Mouse (Mus musculus) neural tube, embryonic 11.5 days (tissue): Measurements from ENCODE around the gene Ncoa5. TPM values are rescaled to one million over a fixed set of nuclear protein-coding genes. Genes with fewer than 3 reads are reported as not detected.

Experiments used
- ATAC-seq: fragments of 200-750 bp; cut with Nextera tagmentation; 2 replicates; pipeline ENCODE4 v1.8.0; 2017; ENCODE audit warnings: moderate number of reproducible peaks, mild to moderate bottlenecking, moderate TSS enrichment, moderate library complexity; ENCODE audit not compliant: insufficient read depth, low FRiP score, low TSS enrichment
- DNase-seq: peaks from one replicate; pipeline ENCODE4 v3.0.0-alpha.2; 2015; ENCODE audit warnings: low spot score
- H3K27ac ChIP-seq: fragments of 300-500 bp; sonication (generic); 2 replicates; pipeline ENCODE4 v1.5.1; 2014; ENCODE audit warnings: low read depth, mild to moderate bottlenecking, low read length
- H3K27me3 ChIP-seq: fragments of 300-500 bp; sonication (generic); 2 replicates; pipeline ENCODE4 v1.6.1; 2014; ENCODE audit warnings: mild to moderate bottlenecking, low read length, mixed read lengths; ENCODE audit not compliant: control insufficient read depth, insufficient read depth
- H3K36me3 ChIP-seq: fragments of 300-500 bp; sonication (generic); 2 replicates; pipeline ENCODE4 v1.6.1; 2014; ENCODE audit warnings: mild to moderate bottlenecking, low read length, moderate library complexity, mixed read lengths; ENCODE audit not compliant: control insufficient read depth, insufficient read depth
- H3K4me1 ChIP-seq: fragments of 300-500 bp; sonication (generic); 2 replicates; pipeline ENCODE4 v1.6.1; 2014; ENCODE audit warnings: low read length, mixed read lengths; ENCODE audit not compliant: control insufficient read depth, insufficient read depth
- H3K4me2 ChIP-seq: fragments of 300-500 bp; sonication (generic); 2 replicates; pipeline ENCODE4 v1.6.1; 2014; ENCODE audit warnings: low read depth, mild to moderate bottlenecking, moderate library complexity
- H3K4me3 ChIP-seq: fragments of 300-500 bp; sonication (generic); 2 replicates; pipeline ENCODE4 v1.5.1; 2014; ENCODE audit warnings: low read depth, low read length
- H3K9ac ChIP-seq: fragments of 300-500 bp; sonication (generic); 2 replicates; pipeline ENCODE4 v1.6.1; 2014; ENCODE audit warnings: mild to moderate bottlenecking, low read length
- H3K9me3 ChIP-seq: fragments of 300-500 bp; sonication (generic); 2 replicates; pipeline ENCODE4 v1.6.1; 2016; ENCODE audit warnings: low read length; ENCODE audit not compliant: control insufficient read depth
- WGBS: fragments of 180-500 bp; shearing (Covaris S2); extraction: QIAGEN DNeasy Blood & Tissue Kit; methylation state at CpG from one replicate; pipeline ENCODE4 v1.1.7; 2014; 5-methylcytosine and 5-hydroxymethylcytosine counted together
- polyA plus RNA-seq: library from polyadenylated mRNA; unstranded; fragments of >200 nt; fragmentation: Nextera tagmentation; extraction: Ambion mirVana; gene quantifications from 2 replicates; pipeline ENCODE4 v1.2.1, GENCODE M21; 2014

The Ncoa5 gene
- polyA plus RNA-seq, 1 experiment from 2014 or later: 89.4 TPM

DNA sequence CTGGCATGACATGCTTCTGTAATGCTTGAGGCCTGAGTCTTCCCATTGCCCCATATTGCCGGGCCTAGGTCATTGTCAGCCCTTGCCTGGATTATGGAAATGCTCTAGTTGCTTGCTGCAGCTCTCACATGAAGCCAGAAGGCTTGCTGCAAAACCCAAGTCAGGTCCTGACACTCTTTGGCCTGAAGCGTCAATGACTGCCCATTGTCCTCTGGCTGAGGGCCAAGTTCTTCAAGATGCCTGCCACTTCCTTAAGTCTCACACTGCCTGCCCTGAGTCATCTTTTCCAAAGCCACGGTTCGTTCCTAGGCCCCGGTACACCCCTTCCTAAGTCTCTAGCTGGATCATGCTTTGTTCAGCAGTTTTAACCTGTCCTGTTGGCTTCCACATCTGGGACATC, 62.0 kb downstream of the Ncoa5 start:
- 0 out of 2 replicates have a peak, but pooled peaks cover 7% of the 10 kb centered on the region for H3K4me1 ChIP-seq
- DNase-seq: no peak
- no peak for ATAC-seq
- H3K9ac ChIP-seq: no peak overlapping the region
- no peak overlapping the region for H3K4me3 ChIP-seq
- no peaks in the 10 kb centered on the region for H3K36me3 ChIP-seq
- H3K9me3 ChIP-seq: no peaks in the 10 kb centered on the region
- H3K4me2 ChIP-seq: no peak overlapping the region
- peaks cover 39% of the 10 kb centered on the region for H3K27me3 ChIP-seq
- H3K27ac ChIP-seq: no peak overlapping the region
- 81% methylated on average over 5 of the region's 5 CpGs for WGBS

DNA sequence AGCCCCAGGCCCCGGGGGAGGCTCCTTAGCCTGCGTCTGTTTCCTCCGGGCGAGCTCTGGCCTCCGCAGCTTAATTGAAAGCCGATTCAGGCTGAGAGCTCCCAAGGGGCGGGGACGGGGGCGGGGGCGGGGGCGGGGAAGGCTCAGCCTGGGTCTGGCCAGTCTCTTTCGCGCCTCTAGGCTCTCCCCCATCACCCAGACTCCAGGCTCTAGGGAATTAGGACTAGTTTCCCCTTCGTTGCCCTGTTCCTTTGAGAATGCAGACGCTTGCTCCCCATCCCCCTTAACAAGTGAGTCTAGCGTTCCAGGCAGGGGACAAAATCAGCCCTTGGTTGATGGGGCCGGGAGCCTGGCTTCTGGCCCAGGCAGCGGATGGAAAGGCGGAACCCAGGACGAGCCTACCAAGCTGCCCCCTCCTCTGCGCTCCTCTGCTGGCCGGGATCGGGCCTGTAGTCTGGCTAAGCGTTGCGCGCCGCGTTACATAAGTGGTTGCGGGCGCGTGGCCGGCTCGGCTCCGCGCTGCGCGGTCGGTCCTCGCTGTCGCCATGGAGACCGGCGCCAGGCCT, 64.0 kb downstream of the Ncoa5 start:
- 0 out of 2 replicates have a peak overlapping the region, but pooled peaks have one; percentile 7 for H3K27ac ChIP-seq
- no peak overlapping the region for H3K9ac ChIP-seq
- WGBS: under 1% methylated on average over 42 of the region's 42 CpGs
- H3K4me1 ChIP-seq: 0 out of 2 replicates have a peak, but pooled peaks cover 8% of the 10 kb centered on the region
- H3K4me2 ChIP-seq: peak overlapping the region; percentile 42
- ATAC-seq (no peak), DNase-seq (peak; percentile 60)
- H3K9me3 ChIP-seq: no peaks in the 10 kb centered on the region
- peaks cover 59% of the 10 kb centered on the region for H3K27me3 ChIP-seq
- no peaks in the 10 kb centered on the region for H3K36me3 ChIP-seq
- peak overlapping the region; percentile 14 for H3K4me3 ChIP-seq

DNA sequence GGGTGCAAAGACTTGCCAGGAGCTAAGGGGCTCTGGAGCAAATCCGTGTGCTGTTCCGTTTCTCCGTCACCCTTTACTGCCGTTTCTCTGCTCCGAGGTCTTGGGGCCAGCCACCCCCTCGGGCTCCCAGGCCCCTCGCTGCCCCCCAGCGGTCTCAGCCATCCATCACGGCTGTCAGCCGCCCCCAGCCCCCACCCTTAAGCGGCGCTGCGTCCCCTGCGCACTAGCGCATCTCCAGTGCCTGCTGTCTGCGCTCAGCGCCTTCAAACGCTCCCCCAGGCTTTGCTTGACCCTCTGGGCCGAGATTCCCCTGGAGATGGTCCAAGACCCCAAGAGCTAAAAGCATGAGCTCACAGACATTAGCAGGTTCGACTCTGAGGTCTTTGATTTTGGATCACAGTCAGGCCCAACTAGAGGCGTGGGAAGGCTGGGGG, 65.3 kb downstream of the Ncoa5 start:
- 2% methylated on average over 21 of the region's 21 CpGs for WGBS
- Histone ChIP-seq H3K27me3 (peaks cover 63% of the 10 kb centered on the region), H3K36me3 (no peaks in the 10 kb centered on the region), H3K4me2 (peak overlapping the region; percentile 56), H3K9me3 (no peaks in the 10 kb centered on the region), H3K4me3 (peak overlapping the region; percentile 35), H3K4me1 (peaks cover 12% of the 10 kb centered on the region; the same call in 1 of the 2 replicates), H3K9ac (peak overlapping the region; percentile 35), H3K27ac (peak overlapping the region; percentile 58)
- DNase-seq: no peak
- ATAC-seq: no peak

DNA sequence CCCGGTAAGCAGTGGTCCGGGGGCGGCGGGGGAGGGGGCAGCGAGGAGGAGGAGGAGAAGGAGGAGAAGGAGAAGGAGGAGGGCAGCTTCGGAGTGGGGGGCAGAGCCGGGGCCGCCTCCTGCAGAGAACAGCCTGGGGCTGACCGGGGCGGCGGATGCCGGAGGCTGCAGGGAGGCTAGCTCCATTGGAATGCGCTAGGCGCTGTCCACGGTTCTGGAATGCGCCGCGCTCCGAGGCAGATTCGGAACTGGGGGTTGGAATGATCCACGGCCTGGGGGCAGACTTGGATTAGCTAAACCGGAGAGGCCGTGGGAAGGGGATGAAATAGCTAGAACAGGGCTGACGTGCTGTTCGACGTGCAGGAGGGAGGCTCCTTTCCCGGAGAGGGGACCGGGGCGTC, 66.2 kb downstream of the Ncoa5 start:
- WGBS: under 1% methylated on average over 24 of the region's 29 CpGs
- Histone ChIP-seq H3K36me3 (no peaks in the 10 kb centered on the region), H3K27ac (0 out of 2 replicates have a peak overlapping the region, but pooled peaks have one; percentile 7), H3K9me3 (no peaks in the 10 kb centered on the region), H3K4me3 (peak overlapping the region; percentile 35), H3K9ac (peak overlapping the region; percentile 42), H3K4me1 (peaks cover 12% of the 10 kb centered on the region; the same call in 1 of the 2 replicates), H3K27me3 (peaks cover 65% of the 10 kb centered on the region), H3K4me2 (peak overlapping the region; percentile 56)
- ATAC-seq (no peak), DNase-seq (peak; percentile 85)

DNA sequence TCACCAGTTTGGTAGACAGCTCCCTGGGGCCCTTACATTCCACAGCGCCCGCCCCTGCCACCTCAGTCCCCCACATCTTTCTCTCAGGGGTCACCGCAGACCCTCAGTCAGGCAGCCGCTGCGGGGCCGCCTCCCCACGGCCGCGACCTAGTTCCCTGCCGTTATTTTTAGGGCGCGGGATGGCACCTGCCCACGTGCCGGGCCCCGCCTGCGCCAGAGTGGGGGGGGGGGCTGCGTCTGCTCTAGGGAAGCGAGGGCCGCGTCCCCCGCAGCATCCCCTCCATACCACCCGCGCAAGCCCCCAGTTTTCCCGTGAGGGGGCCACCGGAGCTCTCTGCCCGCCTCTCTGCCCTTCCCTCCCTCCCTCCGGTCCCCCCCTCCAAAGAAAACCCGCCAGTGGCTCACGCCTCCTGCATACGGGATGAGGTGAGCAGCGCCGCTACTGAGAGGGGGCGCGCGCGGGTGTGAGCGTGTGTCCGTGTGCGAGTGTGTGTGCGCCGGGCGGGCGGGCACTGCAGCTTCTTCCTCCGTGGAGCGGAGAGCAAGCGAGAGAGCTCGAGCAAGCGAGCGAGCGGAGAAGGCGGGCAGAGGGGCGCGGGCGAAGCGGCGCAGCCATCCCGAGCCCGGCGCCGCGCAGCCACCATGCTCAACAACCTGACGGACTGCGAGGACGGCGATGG, 66.8 kb downstream of the Ncoa5 start:
- Histone ChIP-seq H3K36me3 (no peaks in the 10 kb centered on the region), H3K9me3 (no peaks in the 10 kb centered on the region), H3K4me1 (peaks cover 12% of the 10 kb centered on the region; the same call in 1 of the 2 replicates), H3K4me2 (peak overlapping the region; percentile 56), H3K27ac (0 out of 2 replicates have a peak overlapping the region, but pooled peaks have one; percentile 7), H3K27me3 (peaks cover 65% of the 10 kb centered on the region), H3K4me3 (peak overlapping the region; percentile 35), H3K9ac (peak overlapping the region; percentile 42)
- peak; percentile 56 for DNase-seq
- ATAC-seq: no peak
- WGBS: 1% methylated on average over 64 of the region's 65 CpGs

DNA sequence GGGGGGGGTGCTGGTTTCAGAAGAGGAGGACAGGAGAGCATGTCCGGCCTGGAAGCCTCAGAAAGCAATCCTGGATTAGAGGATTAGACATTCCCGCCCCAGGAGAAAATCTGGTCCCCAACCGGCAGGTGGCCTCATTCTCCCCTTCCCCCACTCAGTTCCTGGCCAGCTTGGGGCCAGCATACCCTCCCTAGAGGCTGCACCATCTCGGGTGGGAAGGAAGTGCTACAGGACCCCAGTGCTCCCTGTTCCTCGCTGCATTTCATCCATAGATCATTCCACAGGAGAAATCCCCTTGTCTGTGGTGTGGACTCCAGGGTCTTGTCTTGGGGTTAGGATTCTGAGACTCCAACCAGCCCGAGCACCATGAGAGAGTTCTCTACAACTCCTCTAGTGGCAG, 67.5 kb downstream of the Ncoa5 start:
- H3K4me3 ChIP-seq: no peak overlapping the region
- H3K4me2 ChIP-seq: no peak overlapping the region
- peaks cover 63% of the 10 kb centered on the region for H3K27me3 ChIP-seq
- no peak overlapping the region for H3K9ac ChIP-seq
- WGBS: 12% methylated on average over 6 of the region's 6 CpGs
- H3K4me1 ChIP-seq: peaks cover 12% of the 10 kb centered on the region; the same call in 1 of the 2 replicates
- H3K36me3 ChIP-seq: no peaks in the 10 kb centered on the region
- DNase-seq: no peak
- no peak for ATAC-seq
- H3K27ac ChIP-seq: no peak overlapping the region
- H3K9me3 ChIP-seq: no peaks in the 10 kb centered on the region

DNA sequence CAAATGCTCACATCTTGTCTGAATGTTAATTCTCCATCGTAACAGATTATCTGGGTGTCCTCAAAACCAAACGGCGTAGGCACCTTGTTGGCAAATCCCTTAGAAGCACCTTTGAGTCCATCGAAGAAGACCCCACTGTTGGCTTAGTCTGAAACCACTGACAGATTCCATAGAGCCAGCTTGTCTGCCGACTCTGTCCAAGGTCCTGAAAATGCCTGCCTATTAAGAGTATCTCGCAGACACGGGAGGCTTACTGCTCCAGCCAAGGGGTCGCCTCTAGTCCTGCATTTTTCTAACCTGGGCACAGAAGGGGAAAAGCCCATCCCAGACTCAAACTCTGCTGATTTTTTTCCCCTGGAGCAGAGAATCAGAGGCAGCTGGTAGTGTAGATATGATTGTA, 68.3 kb downstream of the Ncoa5 start:
- H3K27ac ChIP-seq: no peak overlapping the region
- no peak overlapping the region for H3K4me3 ChIP-seq
- H3K4me1 ChIP-seq: peaks cover 12% of the 10 kb centered on the region; the same call in 1 of the 2 replicates
- peaks cover 62% of the 10 kb centered on the region for H3K27me3 ChIP-seq
- H3K4me2 ChIP-seq: no peak overlapping the region
- no peaks in the 10 kb centered on the region for H3K36me3 ChIP-seq
- ATAC-seq (no peak), DNase-seq (peak; percentile 54)
- H3K9me3 ChIP-seq: no peaks in the 10 kb centered on the region
- 26% methylated on average over 8 of the region's 8 CpGs for WGBS
- no peak overlapping the region for H3K9ac ChIP-seq

DNA sequence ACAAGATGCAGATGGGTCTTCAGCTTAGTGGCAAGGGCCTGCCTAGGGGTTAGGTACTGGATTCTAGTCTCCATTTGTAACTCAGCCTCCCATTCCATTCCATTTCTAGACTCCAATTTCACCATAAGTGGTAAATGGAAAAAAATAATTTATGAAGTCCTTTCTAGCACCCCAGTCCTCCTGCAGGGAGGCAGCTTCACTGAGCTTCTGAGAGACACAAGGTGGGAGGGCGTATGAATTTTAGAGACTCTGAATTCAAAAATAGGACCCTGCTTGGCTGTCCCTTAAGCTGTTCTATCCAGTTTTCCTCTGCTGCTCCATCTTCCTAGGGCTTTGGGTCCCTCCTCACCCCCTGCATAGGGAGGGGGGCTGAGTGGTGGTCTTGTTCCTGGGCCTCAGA, 69.7 kb downstream of the Ncoa5 start:
- Histone ChIP-seq H3K4me1 (peaks cover 9% of the 10 kb centered on the region; the same call in 1 of the 2 replicates), H3K4me3 (no peak overlapping the region), H3K27ac (no peak overlapping the region), H3K27me3 (peaks cover 49% of the 10 kb centered on the region), H3K9me3 (no peaks in the 10 kb centered on the region), H3K36me3 (no peaks in the 10 kb centered on the region), H3K9ac (no peak overlapping the region), H3K4me2 (no peak overlapping the region)
- no peak for DNase-seq
- WGBS: 83% methylated on average over 1 of the region's 1 CpGs
- ATAC-seq: no peak
